Mouse (Mus musculus) liver, embryonic 14.5 days (tissue): ENCODE results near the gene Fat3. TPM values are rescaled to one million over a fixed set of nuclear protein-coding genes. Genes with fewer than 3 reads are reported as not detected.

ENCODE experiments used
- ATAC-seq: fragments of 200-750 bp; cut with Nextera tagmentation; 2 replicates; pipeline ENCODE4 v1.8.0; 2017; ENCODE audit warnings: moderate number of reproducible peaks, mild to moderate bottlenecking, moderate library complexity; ENCODE audit not compliant: insufficient read depth
- DNase-seq, 3 experiments: peaks; one replicate each; pipeline ENCODE4 v3.0.0-alpha.2; 2012 to 2013; ENCODE audit warnings: low read depth in 3 of 3, low spot score in 3 of 3
- H3K27ac ChIP-seq: fragments of 300-500 bp; sonication (generic); 2 replicates; pipeline ENCODE4 v1.5.1; 2014; ENCODE audit warnings: moderate library complexity, mild to moderate bottlenecking, control low read depth, inconsistent platforms
- H3K27me3 ChIP-seq: fragments of 300-500 bp; sonication (generic); 2 replicates; pipeline ENCODE4 v1.6.1; 2014; ENCODE audit warnings: mild to moderate bottlenecking, low read length, moderate library complexity; ENCODE audit not compliant: control insufficient read depth, insufficient read depth
- H3K36me3 ChIP-seq: fragments of 300-500 bp; sonication (generic); replicated peaks from 2 replicates; pipeline ENCODE4 v1.6.1; 2014; ENCODE audit warnings: low read depth; ENCODE audit not compliant: control insufficient read depth, insufficient read depth
- H3K4me1 ChIP-seq, 2 experiments: fragments of 200-500 bp in 1 of 2; fragments of 300-500 bp in 1 of 2; sonication (generic) in 1 of 2; replicated peaks; 2 replicates each; pipeline ENCODE4 v1.6.1; 2012 to 2014; ENCODE audit warnings: antibody characterized with exemption in 1 of 2, inconsistent platforms in 1 of 2, low read length in 1 of 2; ENCODE audit not compliant: control insufficient read depth in 2 of 2, insufficient read depth in 2 of 2
- H3K4me2 ChIP-seq: fragments of 300-500 bp; sonication (generic); 2 replicates; pipeline ENCODE4 v1.6.1; 2014; ENCODE audit warnings: low read depth, mild to moderate bottlenecking, control low read depth, moderate library complexity
- H3K4me3 ChIP-seq, 2 experiments: fragments of 200-500 bp in 1 of 2; fragments of 300-500 bp in 1 of 2; sonication (generic) in 1 of 2; 2 replicates each; pipeline ENCODE4 v1.5.1; 2012 to 2014; ENCODE audit warnings: low read depth in 2 of 2, low read length in 2 of 2, mild to moderate bottlenecking in 2 of 2, control low read depth in 1 of 2, inconsistent platforms in 1 of 2, moderate library complexity in 1 of 2; ENCODE audit not compliant: insufficient read depth in 1 of 2
- H3K9ac ChIP-seq: fragments of 300-500 bp; sonication (generic); replicated peaks from 2 replicates; pipeline ENCODE4 v1.6.1; 2014; ENCODE audit warnings: mild to moderate bottlenecking, control low read depth, moderate library complexity
- H3K9me3 ChIP-seq: fragments of 300-500 bp; sonication (generic); 2 replicates; pipeline ENCODE4 v1.6.1; 2016; ENCODE audit warnings: low read length, mixed read lengths; ENCODE audit not compliant: control insufficient read depth
- CTCF ChIP-seq: IDR thresholded peaks from 2 replicates; pipeline ENCODE4 v1.5.1; 2016; ENCODE audit warnings: antibody characterized with exemption, low read depth, control low read depth
- EP300 ChIP-seq: IDR thresholded peaks from 2 replicates; pipeline ENCODE4 v1.6.1; 2016; ENCODE audit warnings: antibody characterized with exemption, low read depth
- WGBS: fragments of 180-500 bp; shearing (Covaris S2); extraction: QIAGEN DNeasy Blood & Tissue Kit; methylation state at CpG from one replicate; pipeline ENCODE4 v1.1.7; 2014; ENCODE audit not compliant: insufficient replicate concordance; 5-methylcytosine and 5-hydroxymethylcytosine counted together
- polyA plus RNA-seq, 2 experiments: library from polyadenylated mRNA; depleted of rRNA in 1 of 2; stranded (reverse) in 1 of 2; unstranded in 1 of 2; fragments of >200 nt; fragmentation: Nextera tagmentation in 1 of 2; extraction: Ambion mirVana in 1 of 2; gene quantifications; 2 replicates each; pipeline versions ENCODE4 v1.2.1 to v1.2.3; 2012 to 2014

The Fat3 gene
- polyA plus RNA-seq, 2 experiments = 0.06 TPM; not detected in 1

GRCm38 (mm10) chr9:16152756-16153579 lies 348.1 kb downstream of the Fat3 start:
- DNase-seq (no peak), ATAC-seq (no peak)
- Histone ChIP-seq H3K9me3 (no peaks in the 10 kb centered on the region), H3K4me2 (no peak overlapping the region), H3K27ac (no peak overlapping the region), H3K4me3 (no peak overlapping the region), H3K9ac (no peak overlapping the region), H3K36me3 (no peaks in the 10 kb centered on the region), H3K27me3 (no peaks in the 10 kb centered on the region), H3K4me1 (no peaks in the 10 kb centered on the region)
- WGBS = 39% methylated on average over 4 of the region's 4 CpGs
- TF ChIP-seq CTCF (no peak), EP300 (no peak)

GRCm38 (mm10) chr9:16150046-16150445 lies 351.0 kb downstream of the Fat3 start:
- Histone ChIP-seq H3K27ac (no peak overlapping the region), H3K9ac (no peak overlapping the region), H3K4me1 (no peaks in the 10 kb centered on the region), H3K9me3 (no peaks in the 10 kb centered on the region), H3K4me2 (no peak overlapping the region), H3K27me3 (no peaks in the 10 kb centered on the region), H3K4me3 (no peak overlapping the region), H3K36me3 (no peaks in the 10 kb centered on the region)
- DNase-seq (no peak), ATAC-seq (no peak)
- TF ChIP-seq CTCF (no peak), EP300 (no peak)

GRCm38 (mm10) chr9:16147735-16148134 lies 353.4 kb downstream of the Fat3 start:
- H3K9ac ChIP-seq = no peak overlapping the region
- no peaks in the 10 kb centered on the region for H3K36me3 ChIP-seq
- no peaks in the 10 kb centered on the region for H3K4me1 ChIP-seq
- no peaks in the 10 kb centered on the region for H3K27me3 ChIP-seq
- no peak for ATAC-seq
- no peak overlapping the region for H3K4me2 ChIP-seq
- WGBS = 45% methylated on average over 1 of the region's 1 CpGs
- TF ChIP-seq CTCF (no peak), EP300 (no peak)
- H3K27ac ChIP-seq = no peak overlapping the region
- DNase-seq = no peak
- no peak overlapping the region for H3K4me3 ChIP-seq
- no peaks in the 10 kb centered on the region for H3K9me3 ChIP-seq

- ATAC-seq = no peak
- WGBS = 44% methylated on average over 3 of the region's 3 CpGs
- no peak overlapping the region for H3K27ac ChIP-seq
These were observed 356.4 kb downstream of the Fat3 start for GRCm38 (mm10) chr9:16144684-16145083.

GRCm38 (mm10) chr9:16139300-16139699 lies 361.8 kb downstream of the Fat3 start:
- no peak overlapping the region for H3K9ac ChIP-seq
- H3K4me2 ChIP-seq = no peak overlapping the region
- ATAC-seq (no peak), DNase-seq (no peak)
- H3K4me1 ChIP-seq = no peaks in the 10 kb centered on the region
- no peaks in the 10 kb centered on the region for H3K36me3 ChIP-seq
- H3K9me3 ChIP-seq = no peaks in the 10 kb centered on the region
- no peak overlapping the region for H3K27ac ChIP-seq
- TF ChIP-seq EP300 (no peak), CTCF (no peak)
- H3K4me3 ChIP-seq = no peak overlapping the region
- 59% methylated on average over 6 of the region's 6 CpGs for WGBS
- no peaks in the 10 kb centered on the region for H3K27me3 ChIP-seq

More at GRCm38 (mm10) chr9:16144684-16145083, 356.4 kb downstream of the Fat3 start:
- Histone ChIP-seq H3K9me3 (no peaks in the 10 kb centered on the region), H3K4me3 (no peak overlapping the region), H3K36me3 (no peaks in the 10 kb centered on the region), H3K4me1 (no peaks in the 10 kb centered on the region), H3K9ac (no peak overlapping the region), H3K4me2 (no peak overlapping the region), H3K27me3 (no peaks in the 10 kb centered on the region)
- no peak for DNase-seq
- TF ChIP-seq EP300 (no peak), CTCF (no peak)
